Mouse (Mus musculus): ENCODE data around the gene Fgf15.
A peak's percentile ranks its signal among the peaks of the same experiment; 100 is the strongest.

Gene Fgf15

GRCm38 (mm10) chr7:144931778-144932177 lies 35.4 kb downstream of the Fgf15 start:
- no peak for ATAC-seq (ENCODE audit: low TSS enrichment)

DNA sequence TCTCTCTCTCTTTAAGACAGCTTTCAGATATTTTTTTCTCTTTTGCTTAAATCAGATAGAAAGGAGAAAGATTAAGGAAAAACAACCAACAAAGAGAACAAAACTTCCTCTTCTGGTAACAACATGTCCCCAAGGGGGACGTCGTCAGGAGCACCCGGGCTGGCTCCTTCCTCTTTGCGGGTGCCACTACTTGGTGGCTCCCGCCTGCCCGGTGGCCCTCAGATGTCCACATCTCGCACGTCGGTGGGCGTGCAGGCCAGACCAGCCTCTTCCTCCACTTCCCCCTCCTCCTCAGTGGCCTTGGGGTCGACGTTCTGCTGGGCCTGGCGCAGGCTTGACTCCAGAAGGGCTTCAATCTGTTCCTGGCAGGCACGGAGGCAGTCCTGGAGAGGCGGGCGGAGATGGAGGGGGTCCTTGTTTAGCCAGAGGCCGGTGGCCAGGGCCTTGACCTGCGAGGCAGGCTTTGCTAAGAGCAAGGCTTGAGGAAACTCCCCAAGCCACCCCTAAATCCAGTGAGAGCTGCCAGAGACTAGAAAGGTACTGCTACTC lies 36.1 kb downstream of the Fgf15 start:
- ATAC-seq (ENCODE audit: low TSS enrichment) = no peak

DNA sequence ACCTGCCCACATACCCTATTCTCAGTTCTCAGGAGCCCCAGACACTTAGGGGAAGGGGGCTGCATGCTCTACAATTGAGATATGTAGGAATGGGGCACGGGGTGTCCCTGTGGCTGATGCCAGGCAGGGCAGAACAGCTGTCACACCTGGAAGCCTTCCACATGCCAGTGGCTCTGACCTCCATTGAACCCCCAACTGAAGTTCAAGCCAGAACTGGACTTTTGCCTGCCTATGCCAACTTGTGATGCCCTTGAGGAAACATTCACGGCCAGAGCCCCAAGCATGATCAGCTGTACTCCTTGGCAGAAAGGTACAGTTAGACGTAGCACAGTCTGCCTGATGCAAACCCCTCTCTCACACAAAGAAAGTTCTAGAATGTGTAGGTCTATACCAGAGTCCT lies 37.0 kb downstream of the Fgf15 start:
- ATAC-seq (ENCODE audit: low TSS enrichment) = no peak

DNA sequence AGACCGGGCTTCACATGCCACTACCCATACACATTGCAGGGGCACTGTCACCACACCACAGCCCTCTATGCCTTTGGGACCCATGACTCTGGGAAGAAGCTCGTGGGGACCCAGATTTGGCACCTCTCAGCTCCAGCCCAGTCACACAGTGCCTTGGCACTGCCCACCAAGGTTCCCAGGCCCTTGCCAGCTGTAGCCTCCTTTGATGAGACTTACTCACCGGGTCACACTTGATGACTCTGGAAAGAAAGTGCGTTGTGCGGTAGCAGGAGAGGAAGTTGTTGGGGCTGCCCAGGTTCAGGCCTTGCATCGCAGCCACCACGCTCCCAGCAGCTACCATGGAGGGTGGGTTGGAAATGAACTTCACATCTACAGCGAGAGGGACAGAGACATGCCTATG lies 37.5 kb downstream of the Fgf15 start:
- no peak for ATAC-seq (ENCODE audit: low TSS enrichment)

DNA sequence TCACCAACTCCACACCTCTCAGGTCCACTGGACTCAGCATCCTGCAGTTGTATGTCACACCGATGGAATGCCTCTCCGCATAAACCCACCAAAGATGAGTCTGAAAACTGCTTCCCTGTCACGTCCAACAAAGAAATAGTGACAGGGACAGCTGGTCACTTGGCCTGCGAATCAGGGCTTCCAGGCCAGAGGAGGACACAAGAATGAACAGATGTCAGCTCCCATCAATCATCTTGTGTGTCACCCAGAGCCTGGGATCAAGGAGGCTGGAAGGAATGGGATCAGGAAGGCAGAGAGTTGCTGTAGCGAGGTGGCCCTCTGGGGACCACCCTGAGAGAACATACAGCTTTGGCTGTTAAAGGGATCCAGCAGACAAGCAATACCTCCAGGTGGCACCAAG lies 38.6 kb downstream of the Fgf15 start:
- no peak for ATAC-seq (ENCODE audit: low TSS enrichment)

DNA sequence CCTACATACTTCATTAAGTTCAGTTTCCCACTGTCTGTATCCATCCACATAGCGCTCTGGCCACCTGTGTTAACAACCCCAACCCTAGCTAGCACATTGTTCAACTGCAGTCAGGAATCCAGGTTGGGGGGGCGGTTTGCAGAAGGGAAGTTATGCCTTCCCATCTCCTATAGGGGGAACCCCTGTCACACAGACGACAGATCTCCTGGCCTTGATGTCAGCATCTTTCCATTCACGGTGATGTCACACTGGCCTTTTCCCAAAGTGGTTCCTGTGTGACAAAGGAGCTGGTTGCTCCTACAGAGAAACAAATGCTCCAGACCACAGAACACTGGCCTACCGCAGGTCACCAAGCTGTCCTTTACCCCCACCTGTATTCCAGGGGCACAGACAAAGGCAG lies 39.2 kb downstream of the Fgf15 start:
- peak; percentile 59 for ATAC-seq (ENCODE audit: low TSS enrichment)

- ATAC-seq (ENCODE audit: low TSS enrichment) = no peak
Observed at GRCm38 (mm10) chr7:144936311-144936880, 40.1 kb downstream of the Fgf15 start.

GRCm38 (mm10) chr7:144937490-144937889 lies 41.2 kb downstream of the Fgf15 start:
- ATAC-seq (ENCODE audit: low TSS enrichment) = peak; percentile 58

DNA sequence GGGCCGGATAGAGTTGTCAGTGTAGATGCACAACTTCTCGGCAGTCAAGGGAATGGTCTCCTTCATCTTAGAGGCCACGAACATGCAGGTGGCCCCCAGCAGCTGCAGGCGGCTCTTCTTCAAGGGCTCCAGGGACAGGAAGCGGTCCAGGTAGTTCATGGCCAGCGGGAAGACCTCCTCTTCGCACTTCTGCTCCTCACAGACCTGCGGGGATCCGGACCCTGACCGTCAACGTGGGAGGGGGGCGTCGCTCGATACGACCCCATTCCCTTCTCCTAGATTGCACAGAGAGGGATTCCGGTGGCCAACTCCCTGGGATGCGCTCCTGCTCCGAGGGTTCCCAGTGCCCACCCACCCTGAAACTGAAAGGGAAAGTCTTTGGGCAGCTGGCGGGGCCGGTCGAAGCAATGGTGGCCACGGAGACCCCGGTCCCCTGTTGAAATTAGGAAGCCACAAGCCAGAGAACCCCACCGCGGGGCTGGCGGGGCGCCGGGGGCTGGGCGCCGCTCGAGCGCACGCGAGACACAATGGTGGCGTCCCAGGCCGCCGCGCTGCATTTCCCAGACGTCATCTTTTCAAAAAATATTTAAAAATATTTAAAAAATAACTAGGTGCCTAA lies 41.7 kb downstream of the Fgf15 start:
- ATAC-seq (ENCODE audit: low TSS enrichment) = 0 out of 2 replicates have a peak, but pooled peaks have one; percentile 3

DNA sequence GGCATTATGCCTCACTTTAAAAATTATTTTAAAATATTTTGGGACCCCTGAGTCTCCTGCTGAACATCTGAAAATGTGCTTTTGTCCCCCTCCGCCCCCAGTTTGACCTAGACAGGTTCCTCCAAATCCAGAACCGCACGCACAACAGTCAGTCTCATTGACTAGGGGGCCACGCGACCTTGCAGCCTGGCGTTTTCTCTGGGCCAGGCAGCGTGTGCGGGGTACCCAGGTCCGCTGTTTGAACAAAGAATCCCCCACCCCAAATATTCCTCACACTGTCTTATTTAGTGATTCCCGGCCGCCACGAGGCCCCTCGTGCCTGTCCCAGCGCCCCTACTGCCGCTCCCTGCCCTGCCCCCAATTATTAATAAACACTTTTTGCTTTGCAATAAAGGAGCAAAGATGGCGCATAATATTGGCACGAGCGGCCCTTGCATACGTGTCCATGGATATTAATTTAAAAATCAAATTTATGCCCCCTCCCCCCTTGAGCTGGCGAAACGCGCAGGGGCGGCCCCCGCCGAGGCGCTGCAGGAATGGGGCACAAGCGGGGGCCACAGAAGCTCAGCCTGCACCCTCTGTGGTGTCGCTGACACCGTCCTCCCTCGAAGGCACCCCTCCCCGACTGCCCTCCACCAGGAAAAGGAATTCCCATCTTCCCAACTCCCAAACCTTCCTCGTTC lies 42.5 kb downstream of the Fgf15 start:
- no peak for ATAC-seq (ENCODE audit: low TSS enrichment)

DNA sequence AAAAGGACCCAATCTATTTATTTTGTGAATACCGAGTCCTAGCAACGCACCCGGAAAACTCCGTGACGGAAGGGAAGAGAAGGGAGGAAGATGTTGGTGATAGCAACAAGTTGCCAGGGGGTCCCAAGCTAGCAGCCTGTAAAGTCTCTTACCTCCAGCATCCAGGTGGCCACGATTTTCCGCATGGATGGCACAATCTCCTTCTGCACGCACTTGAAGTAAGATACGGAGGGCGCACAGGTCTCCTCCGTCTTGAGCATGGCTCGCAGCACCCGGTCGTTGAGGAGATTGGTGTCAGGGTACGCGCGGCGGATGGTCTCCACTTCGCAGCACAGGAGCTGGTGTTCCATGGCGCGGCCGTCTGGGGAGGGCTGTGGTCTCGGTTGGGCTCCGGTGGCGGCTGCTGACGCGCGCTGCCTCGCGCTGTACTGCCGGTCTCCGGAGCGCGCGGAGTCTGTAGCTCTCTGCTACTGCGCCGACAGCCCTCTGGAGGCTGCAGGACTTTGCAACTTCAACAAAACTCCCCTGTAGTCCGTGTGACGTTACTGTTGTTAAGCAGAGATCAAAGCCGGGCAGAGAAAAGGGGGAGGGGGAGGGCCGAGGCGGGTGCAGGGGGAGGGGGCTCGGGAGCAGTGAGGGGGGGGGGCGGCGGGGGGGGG lies 43.1 kb downstream of the Fgf15 start, which contains the start of gene Ccnd1:
Gene Ccnd1 (minus strand): TSS at position 582 of the 659 bp plus-strand sequence.
- peak; percentile 42 for ATAC-seq (ENCODE audit: low TSS enrichment)

DNA sequence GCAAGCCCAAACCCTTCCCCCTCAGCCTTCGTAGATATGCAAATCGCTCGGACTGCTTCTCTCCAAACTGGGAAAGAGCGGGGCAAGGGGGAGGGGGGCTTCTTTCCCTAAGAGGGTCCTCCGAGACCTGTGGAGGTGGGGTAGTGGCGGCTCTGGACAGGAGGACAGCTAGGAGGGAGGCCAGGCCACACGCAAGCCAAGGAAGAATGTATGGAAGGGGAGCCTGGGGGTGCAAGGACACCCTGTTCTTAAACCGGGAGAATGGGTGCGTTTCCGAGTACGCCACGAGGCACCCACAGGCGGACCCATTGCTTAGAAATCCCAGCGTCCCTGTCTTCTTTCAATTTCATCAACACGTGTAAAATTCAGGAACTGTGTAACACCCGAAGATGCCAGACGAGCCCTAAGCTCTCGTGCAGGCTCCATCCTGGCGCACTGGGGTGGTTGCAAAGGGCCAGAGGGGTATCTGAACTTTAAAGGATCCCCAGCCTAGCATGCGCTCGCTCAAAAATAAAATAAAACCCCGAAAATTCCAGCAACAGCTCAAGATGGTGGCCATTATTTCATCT lies 43.8 kb downstream of the Fgf15 start:
- ATAC-seq (ENCODE audit: low TSS enrichment) = no peak

DNA sequence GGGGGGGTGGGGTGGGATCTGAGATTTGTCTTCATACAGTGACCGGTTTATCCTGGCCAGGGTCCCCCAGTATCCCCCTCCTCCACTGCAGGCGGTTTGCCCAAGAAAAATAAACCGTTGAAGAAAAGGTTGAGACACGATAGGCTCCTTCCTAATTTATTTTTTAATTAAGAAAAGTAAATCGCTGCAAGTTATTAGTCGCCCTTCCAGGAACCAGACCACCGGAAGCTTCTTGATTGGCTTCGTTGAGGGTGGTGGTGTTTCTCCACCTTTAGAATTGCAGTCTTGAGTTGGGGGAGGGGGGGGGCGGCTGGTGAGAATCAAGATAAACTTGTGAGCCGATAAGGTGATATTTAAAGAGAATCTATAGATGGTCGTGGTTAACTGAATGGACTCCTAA lies 44.3 kb downstream of the Fgf15 start:
- no peak for ATAC-seq (ENCODE audit: low TSS enrichment)

GRCm38 (mm10) chr7:144941242-144941831 lies 45.0 kb downstream of the Fgf15 start:
- ATAC-seq (ENCODE audit: low TSS enrichment) = peak; percentile 32

DNA sequence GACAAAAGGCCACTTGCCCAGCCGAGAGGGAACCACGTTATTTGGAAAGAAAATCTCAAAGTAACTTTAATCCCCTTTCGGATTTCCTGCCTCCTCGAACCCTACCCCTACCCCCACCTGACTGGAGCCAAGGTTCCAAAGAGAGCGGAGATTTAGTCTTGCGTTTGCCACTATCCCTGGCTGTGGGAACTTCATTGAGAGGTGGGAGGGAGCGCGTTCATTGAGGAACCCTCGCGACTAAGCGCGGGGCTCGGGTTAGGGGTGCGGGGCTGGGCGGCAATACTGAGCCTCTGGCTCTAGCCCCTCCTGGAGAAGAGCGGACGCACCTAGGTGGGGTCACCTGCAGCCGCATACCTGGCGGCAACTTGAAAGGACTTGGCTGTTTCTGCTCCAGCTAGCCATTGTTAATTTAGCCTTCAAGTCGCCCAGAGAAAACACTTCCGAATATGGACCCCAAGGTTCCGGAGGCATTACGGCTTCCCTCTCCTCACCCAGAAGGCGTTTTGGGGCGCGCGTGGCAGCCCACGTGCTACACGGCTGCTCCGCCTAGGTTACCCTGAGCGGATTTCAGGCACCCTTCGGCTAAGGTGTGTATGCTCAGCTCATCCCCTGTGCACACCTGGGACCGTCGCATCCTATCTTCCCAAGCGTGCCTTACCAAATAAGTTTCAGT lies 45.9 kb downstream of the Fgf15 start:
- ATAC-seq (ENCODE audit: low TSS enrichment) = no peak

DNA sequence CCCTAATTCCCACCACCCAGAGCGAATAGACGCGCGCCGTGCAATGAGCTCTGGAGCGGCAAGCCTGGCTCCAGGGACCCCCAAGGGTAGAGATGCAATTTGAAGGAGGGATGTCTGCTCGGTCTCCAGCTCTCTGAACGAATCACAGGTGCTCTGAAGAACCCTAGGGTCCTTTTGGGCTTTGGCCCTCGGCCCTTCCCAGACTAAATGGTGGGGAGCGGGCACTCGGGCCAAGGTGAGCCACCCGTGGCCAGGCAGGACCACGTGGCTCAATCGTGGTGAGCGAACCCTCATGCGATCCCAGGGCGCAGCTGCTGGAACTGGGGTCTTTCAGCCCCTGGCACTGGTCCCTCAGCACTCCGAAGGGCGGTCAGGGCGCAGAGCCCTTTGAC lies 46.4 kb downstream of the Fgf15 start:
- ATAC-seq (ENCODE audit: low TSS enrichment) = no peak

GRCm38 (mm10) chr7:144943254-144943653 lies 46.9 kb downstream of the Fgf15 start:
- ATAC-seq (ENCODE audit: low TSS enrichment) = peak; percentile 67
